Mouse (Mus musculus) liver, embryonic 12.5 days (tissue): ENCODE results near the gene Hpse2. TPM values are rescaled to one million over a fixed set of nuclear protein-coding genes. Genes with fewer than 3 reads are reported as not detected.

ENCODE experiments used
- ATAC-seq: fragments of 200-750 bp; cut with Nextera tagmentation; 2 replicates; pipeline ENCODE4 v1.8.0; 2017; ENCODE audit warnings: moderate number of reproducible peaks, mild to moderate bottlenecking, moderate library complexity
- H3K27ac ChIP-seq: fragments of 300-500 bp; sonication (generic); 2 replicates; pipeline ENCODE4 v1.5.1; 2016; ENCODE audit warnings: mild to moderate bottlenecking
- H3K27me3 ChIP-seq: fragments of 300-500 bp; sonication (generic); replicated peaks from 2 replicates; pipeline ENCODE4 v1.6.1; 2016; ENCODE audit warnings: mild to moderate bottlenecking, moderate library complexity
- H3K36me3 ChIP-seq: fragments of 300-500 bp; sonication (generic); 2 replicates; pipeline ENCODE4 v1.6.1; 2016; ENCODE audit warnings: mild to moderate bottlenecking, moderate library complexity
- H3K4me1 ChIP-seq: fragments of 300-500 bp; sonication (generic); 2 replicates; pipeline ENCODE4 v1.6.1; 2016
- H3K4me2 ChIP-seq: fragments of 300-500 bp; sonication (generic); 2 replicates; pipeline ENCODE4 v1.6.1; 2016; ENCODE audit warnings: mild to moderate bottlenecking, moderate library complexity
- H3K4me3 ChIP-seq: fragments of 300-500 bp; sonication (generic); 2 replicates; pipeline ENCODE4 v1.5.1; 2016; ENCODE audit warnings: mild to moderate bottlenecking, moderate library complexity
- H3K9ac ChIP-seq: fragments of 300-500 bp; sonication (generic); 2 replicates; pipeline ENCODE4 v1.6.1; 2016; ENCODE audit warnings: mild to moderate bottlenecking, moderate library complexity
- H3K9me3 ChIP-seq: fragments of 300-500 bp; sonication (generic); replicated peaks from 2 replicates; pipeline ENCODE4 v1.6.1; 2016; ENCODE audit warnings: mild to moderate bottlenecking, moderate library complexity
- WGBS: fragments of 180-500 bp; shearing (Covaris S2); methylation state at CpG from one replicate; pipeline ENCODE4 v1.1.7; 2016; ENCODE audit not compliant: insufficient replicate concordance; 5-methylcytosine and 5-hydroxymethylcytosine counted together
- polyA plus RNA-seq: library from polyadenylated mRNA; unstranded; fragments of >200 nt; fragmentation: Nextera tagmentation; extraction: Ambion mirVana; gene quantifications from 2 replicates; pipeline ENCODE4 v1.2.1, GENCODE M21; 2016

Hpse2 gene
- 0.07 TPM in 1 of 2 replicates, not detected in the other for polyA plus RNA-seq

DNA sequence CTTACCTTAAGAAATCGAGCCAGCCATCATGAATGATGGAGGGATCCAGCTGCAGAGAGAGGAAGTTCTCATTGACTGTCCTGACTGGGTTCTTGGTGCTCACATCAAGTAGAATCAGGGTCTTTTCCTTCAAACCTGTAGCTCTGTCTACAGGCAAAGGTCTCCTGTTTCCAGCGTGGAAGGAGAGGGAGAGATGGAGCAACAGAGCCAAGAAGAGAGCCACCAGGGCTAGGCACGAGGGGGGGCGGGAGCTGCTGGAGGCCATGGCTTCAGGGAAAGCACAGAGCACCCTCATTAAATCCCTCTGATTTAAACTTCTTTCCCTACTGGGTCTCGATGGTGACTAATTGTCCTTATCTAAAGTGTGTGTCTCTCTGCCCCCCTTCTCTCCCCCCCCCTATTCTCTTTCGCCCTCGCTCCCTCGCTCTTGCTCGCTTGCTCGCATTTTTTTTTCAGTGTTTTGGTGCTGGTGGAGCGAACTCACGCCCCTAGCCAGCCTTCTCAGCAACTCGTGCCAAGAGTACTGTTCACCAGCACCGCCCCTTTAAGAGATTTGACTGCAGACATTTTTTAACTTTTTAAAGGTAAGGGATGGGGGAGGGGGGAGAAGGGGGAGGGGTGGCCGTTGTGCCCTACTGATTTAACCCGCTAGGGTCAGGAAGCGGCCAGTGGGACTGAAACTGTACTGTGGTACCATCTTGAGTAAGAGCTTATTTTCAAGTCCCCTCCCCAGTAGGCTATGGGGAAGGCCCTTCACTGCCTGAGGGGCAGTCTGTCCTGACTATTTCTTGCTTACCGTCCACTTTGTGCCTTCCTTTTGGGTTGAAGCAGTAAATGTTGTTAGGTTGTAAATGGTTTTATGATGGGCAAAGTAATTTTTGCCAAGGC, at the start of gene Hpse2:
TSS of gene Hpse2 (minus strand) at position 339 of the 888 bp plus-strand sequence.
- no peak for ATAC-seq
- Histone ChIP-seq H3K27me3 (peaks cover 67% of the 10 kb centered on the region), H3K27ac (no peak within 1 kb of the TSS), H3K9me3 (no peaks in the 10 kb centered on the region), H3K4me1 (no peaks in the 10 kb centered on the region), H3K36me3 (no peaks in the 10 kb centered on the region), H3K4me2 (peak within 1 kb of the TSS; percentile 18; the same call in 1 of the 2 replicates), H3K9ac (no peak within 1 kb of the TSS), H3K4me3 (no peak within 1 kb of the TSS)
- 6% methylated on average over 18 of the region's 18 CpGs for WGBS

DNA sequence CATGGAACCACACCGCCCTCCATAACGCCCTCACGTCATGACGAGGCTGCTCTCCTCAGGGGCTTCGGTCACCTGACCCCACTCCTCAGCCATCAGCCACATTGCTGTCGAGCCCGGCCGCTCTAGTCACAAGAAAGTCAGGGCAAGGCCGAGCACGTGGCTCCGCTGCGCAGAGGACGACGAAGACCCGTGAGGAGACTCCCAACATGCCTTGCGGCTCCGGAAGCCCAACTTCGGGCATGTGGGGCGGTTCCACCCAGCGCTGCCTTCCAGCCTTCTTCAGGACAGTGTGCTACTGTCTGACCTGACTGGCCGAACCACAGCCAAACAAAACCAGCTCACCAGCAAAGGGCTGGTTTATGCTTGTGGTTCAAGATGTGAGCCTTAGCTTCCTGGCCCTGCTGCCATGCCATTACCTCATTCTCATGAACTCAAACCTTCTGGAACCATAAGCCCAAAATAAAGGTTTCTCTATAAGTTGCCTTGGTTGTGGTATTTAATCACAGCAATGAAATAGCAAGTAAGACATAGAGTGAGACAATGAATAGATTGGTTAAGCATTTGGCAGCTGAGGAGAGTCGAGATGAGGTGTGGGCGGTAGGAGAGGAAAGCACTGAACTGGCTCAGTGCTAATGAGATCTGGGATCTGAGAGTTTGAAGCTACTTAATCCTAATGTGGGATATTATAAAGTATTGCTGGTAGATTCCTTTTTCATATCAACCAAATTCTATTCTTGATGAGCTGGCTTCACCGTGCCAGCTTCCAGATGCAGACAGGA, 39.5 kb upstream of the Hpse2 start:
- Histone ChIP-seq H3K36me3 (no peaks in the 10 kb centered on the region), H3K4me1 (no peaks in the 10 kb centered on the region), H3K9me3 (no peaks in the 10 kb centered on the region), H3K4me2 (no peak overlapping the region), H3K4me3 (no peak overlapping the region), H3K27me3 (peaks cover 28% of the 10 kb centered on the region), H3K27ac (no peak overlapping the region), H3K9ac (no peak overlapping the region)
- WGBS, result 68% methylated on average over 24 of the region's 24 CpGs
- ATAC-seq, result no peak

DNA sequence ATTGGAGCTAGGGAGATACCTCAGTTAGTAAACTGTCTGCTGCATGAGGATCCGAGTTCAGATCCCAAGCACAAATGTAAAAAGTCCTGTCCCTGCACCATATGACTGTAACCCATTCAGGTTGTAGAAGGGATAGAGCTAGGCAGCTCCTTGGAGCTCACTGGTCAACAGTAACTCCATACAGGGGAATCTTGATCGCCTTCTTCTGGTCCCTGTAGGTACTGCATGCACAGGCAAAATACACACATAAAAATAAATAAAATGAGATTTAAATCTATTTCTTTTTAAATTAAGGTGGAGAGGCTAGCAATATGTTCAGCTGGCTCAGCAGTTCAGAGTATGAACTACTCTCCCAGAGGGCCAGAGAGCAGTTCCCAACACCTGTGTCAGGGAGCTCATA, 35.9 kb upstream of the Hpse2 start:
- 64% methylated on average over 2 of the region's 2 CpGs for WGBS
- no peak for ATAC-seq
- H3K27me3 ChIP-seq, result peaks cover 20% of the 10 kb centered on the region; the same call in 1 of the 2 replicates

DNA sequence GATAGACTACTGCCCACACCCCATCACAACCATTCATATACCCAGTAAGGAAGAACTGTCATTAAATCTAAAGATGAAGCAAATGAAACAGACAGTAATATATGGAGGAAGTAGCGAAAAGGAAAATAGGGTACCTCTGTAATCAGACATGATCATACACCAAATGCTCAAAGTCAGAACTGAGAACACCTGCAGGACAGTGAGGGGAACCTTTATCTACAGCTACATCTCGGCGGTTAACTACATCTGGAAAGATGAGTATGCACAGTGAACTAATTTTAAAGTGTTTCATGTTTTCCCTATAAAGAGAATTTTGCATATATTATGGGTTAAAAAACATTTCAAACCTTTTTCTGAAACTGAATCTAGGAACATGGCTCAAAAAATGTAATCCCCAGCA, 32.4 kb upstream of the Hpse2 start:
- 68% methylated on average over 3 of the region's 3 CpGs for WGBS
- H3K27ac ChIP-seq, result no peak overlapping the region
- H3K4me3 ChIP-seq, result no peak overlapping the region
- no peak for ATAC-seq
- no peak overlapping the region for H3K9ac ChIP-seq
- H3K4me1 ChIP-seq, result no peaks in the 10 kb centered on the region
- H3K9me3 ChIP-seq, result no peaks in the 10 kb centered on the region
- H3K36me3 ChIP-seq, result no peaks in the 10 kb centered on the region
- H3K27me3 ChIP-seq, result no peaks in the 10 kb centered on the region
- no peak overlapping the region for H3K4me2 ChIP-seq

More for the DNA sequence above, 35.9 kb upstream of the Hpse2 start:
- H3K27ac ChIP-seq, result no peak overlapping the region
- H3K36me3 ChIP-seq, result no peaks in the 10 kb centered on the region
- H3K4me1 ChIP-seq, result no peaks in the 10 kb centered on the region
- no peak overlapping the region for H3K4me3 ChIP-seq
- no peaks in the 10 kb centered on the region for H3K9me3 ChIP-seq
- no peak overlapping the region for H3K9ac ChIP-seq
- H3K4me2 ChIP-seq, result no peak overlapping the region

DNA sequence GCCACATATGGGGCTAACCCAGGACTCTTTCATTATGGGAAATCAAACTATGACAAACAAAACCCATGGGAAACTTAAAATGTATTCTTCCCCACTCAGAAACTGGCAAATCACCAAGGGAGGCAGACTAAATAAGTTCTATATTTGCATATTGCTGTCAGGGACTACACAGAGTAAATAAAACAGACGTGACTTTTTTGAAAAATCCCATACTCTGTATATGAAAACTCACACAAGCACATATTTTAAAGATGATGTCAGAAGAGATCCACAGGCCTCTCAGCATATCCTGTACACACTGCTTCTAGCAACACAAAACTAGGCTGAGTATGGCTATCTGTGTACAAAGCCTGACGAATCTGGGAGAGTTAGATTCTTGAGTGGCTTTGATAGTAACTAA, 27.4 kb upstream of the Hpse2 start:
- Histone ChIP-seq H3K36me3 (no peaks in the 10 kb centered on the region), H3K27ac (no peak overlapping the region), H3K4me2 (no peak overlapping the region), H3K4me1 (no peaks in the 10 kb centered on the region), H3K9ac (no peak overlapping the region), H3K4me3 (no peak overlapping the region), H3K27me3 (no peaks in the 10 kb centered on the region), H3K9me3 (no peaks in the 10 kb centered on the region)
- WGBS, result 55% methylated on average over 2 of the region's 2 CpGs
- ATAC-seq, result no peak

DNA sequence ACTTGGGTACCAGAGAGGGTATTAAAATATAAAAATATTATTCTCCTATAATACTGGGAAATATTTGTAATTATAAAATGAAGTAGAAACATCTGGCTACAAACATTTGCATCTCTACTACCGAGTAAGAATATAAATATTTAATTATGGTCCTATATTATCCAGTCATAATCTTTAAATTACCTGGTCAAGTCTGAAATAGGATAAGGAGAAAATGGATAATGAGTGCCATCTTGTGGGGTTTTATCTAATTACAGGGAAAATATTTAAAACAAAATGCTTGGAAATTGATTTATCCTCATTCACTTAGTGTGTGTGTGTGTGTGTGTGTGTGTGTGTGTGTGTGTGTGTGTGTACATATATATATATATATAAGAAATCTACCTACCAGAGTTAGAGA, 19.0 kb upstream of the Hpse2 start:
- Histone ChIP-seq H3K4me1 (no peaks in the 10 kb centered on the region), H3K4me2 (no peak overlapping the region), H3K9me3 (no peaks in the 10 kb centered on the region), H3K4me3 (no peak overlapping the region), H3K27ac (no peak overlapping the region), H3K9ac (no peak overlapping the region), H3K27me3 (no peaks in the 10 kb centered on the region; the same call in 1 of the 2 replicates), H3K36me3 (no peaks in the 10 kb centered on the region)
- ATAC-seq, result no peak
- 16% methylated on average over 1 of the region's 1 CpGs for WGBS

DNA sequence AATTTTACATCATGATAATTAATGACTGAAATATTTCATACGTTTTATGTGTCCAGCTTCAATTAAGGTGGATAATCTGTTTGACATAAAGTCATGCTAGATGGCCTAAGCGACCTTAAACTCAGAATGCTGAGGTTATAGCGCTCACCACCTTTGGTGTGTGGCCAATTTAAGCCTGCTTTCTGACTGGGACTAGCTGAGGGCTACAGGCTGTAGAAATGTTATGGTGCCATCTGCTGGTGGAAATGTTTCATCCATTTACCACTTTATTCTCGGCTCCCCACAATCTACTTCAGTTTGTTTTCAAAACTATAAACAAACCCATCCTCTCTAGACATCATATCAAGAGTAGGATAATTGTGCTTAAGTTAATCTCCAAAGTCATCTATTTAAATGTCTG, 8.2 kb upstream of the Hpse2 start:
- Histone ChIP-seq H3K4me3 (no peak overlapping the region), H3K27ac (no peak overlapping the region), H3K9ac (no peak overlapping the region), H3K9me3 (no peaks in the 10 kb centered on the region), H3K4me1 (no peaks in the 10 kb centered on the region), H3K36me3 (no peaks in the 10 kb centered on the region), H3K4me2 (no peak overlapping the region), H3K27me3 (peaks cover 7% of the 10 kb centered on the region; the same call in 1 of the 2 replicates)
- no peak for ATAC-seq
- 6% methylated on average over 4 of the region's 4 CpGs for WGBS

DNA sequence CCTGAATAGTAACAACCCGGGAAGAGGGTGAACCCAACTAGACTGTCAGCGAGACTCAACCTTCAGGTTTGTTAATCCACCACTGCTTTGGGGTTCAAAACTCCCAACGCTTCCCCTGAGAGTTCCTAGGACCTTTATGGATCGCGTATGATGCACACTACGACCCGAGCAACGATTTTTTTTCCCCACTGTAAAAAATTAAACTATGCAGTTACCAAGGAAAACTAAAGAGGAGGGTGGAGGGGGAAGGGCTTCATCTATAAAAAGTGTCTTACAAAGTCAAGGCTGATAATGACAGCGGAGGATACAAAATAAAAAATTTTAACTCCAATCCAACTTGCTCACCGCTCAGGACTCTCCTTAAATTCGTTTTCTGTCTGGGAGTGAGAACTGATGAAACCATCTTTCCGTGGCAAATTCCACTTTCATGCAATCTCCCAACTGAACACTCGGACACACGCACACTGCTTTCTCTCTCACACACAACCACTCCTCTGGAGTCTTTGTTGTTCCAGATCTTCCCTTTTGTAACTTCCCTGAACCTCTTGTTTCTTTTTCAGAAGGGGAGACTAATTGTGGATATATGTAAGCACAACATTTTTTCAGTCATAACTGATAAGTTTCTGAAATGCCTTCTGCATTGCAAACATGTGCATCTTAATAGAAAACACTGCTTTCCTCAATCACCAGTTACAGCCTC, 934 bp downstream of the Hpse2 start:
- Histone ChIP-seq H3K4me1 (no peaks in the 10 kb centered on the region), H3K9me3 (no peaks in the 10 kb centered on the region), H3K36me3 (no peaks in the 10 kb centered on the region), H3K4me2 (no peak overlapping the region), H3K27ac (no peak overlapping the region), H3K27me3 (peaks cover 72% of the 10 kb centered on the region), H3K9ac (no peak overlapping the region), H3K4me3 (no peak overlapping the region)
- no peak for ATAC-seq
- WGBS, result 5% methylated on average over 14 of the region's 14 CpGs

DNA sequence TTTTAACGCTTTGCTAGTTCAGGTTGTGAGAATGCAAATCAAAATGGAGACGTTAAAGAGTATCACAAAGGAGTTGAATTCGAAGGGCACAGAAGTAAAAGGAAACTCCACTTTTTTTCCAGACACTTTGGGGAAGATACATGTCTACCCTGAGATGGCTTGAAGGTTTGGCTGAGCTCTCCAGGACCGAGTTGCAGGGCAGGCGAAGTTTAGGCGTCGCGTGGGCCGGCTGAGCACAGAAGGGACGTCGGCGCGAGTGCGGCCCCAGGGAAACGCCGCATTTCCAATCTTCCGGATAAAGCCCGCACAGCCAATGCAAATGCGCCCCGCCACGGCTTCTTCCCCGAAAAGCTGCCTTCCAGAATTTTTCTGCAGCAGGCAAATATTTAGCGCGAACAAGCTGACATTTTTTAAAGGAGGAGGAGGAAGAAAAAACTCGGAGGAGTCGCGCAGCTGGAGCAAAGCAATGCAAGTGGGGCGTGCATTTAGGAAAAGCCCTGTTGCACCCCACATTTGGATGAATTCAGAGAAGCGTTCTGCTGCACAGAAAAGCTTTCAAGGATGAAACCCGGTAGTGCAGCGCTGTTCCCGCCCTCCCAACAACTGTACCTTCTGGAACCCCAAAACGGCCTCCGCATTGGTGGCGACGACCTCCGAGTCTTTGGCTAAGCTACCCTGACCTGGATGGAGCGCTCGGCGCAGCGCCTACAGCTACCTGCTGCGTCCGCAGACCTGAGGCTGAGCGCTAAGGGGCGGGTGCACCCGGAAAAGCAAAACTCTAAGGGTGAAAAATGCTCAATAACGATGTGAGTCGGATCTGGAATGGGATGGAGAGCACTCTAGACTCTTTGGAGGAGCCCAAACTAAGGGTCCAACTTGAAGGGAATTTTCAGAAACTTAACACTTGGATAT, 1.9 kb downstream of the Hpse2 start:
- Histone ChIP-seq H3K4me1 (no peaks in the 10 kb centered on the region), H3K9me3 (no peaks in the 10 kb centered on the region), H3K36me3 (no peaks in the 10 kb centered on the region), H3K9ac (no peak overlapping the region), H3K4me2 (peak overlapping the region; percentile 31), H3K4me3 (peak overlapping the region; percentile 5; the same call in 1 of the 2 replicates), H3K27me3 (peaks cover 72% of the 10 kb centered on the region), H3K27ac (no peak overlapping the region)
- 1% methylated on average over 48 of the region's 48 CpGs for WGBS
- no peak for ATAC-seq

DNA sequence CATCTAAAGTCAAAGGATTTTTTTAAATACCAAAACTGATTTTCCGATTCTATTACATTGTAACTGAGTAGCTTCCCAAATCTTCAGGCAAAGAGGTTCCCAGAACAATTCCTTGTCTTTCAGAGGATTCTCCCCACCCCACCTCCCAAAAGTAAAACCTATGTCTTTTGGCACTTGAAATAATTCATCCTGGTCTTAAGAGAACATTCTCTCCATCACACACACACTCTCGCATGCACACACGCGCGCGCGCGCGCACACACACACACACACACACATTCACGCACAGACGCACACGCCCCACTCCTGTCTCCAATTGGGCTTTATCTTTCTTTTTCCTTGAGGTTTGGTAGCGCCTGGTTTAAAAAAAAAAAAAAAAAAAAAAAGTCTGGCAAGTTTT, 2.7 kb downstream of the Hpse2 start:
- ATAC-seq, result no peak
- no peak overlapping the region for H3K4me3 ChIP-seq
- H3K9ac ChIP-seq, result no peak overlapping the region
- no peaks in the 10 kb centered on the region for H3K36me3 ChIP-seq
- no peaks in the 10 kb centered on the region for H3K9me3 ChIP-seq
- no peak overlapping the region for H3K27ac ChIP-seq
- H3K4me2 ChIP-seq, result no peak overlapping the region
- WGBS, result 9% methylated on average over 13 of the region's 13 CpGs
- no peaks in the 10 kb centered on the region for H3K4me1 ChIP-seq
- peaks cover 72% of the 10 kb centered on the region for H3K27me3 ChIP-seq

DNA sequence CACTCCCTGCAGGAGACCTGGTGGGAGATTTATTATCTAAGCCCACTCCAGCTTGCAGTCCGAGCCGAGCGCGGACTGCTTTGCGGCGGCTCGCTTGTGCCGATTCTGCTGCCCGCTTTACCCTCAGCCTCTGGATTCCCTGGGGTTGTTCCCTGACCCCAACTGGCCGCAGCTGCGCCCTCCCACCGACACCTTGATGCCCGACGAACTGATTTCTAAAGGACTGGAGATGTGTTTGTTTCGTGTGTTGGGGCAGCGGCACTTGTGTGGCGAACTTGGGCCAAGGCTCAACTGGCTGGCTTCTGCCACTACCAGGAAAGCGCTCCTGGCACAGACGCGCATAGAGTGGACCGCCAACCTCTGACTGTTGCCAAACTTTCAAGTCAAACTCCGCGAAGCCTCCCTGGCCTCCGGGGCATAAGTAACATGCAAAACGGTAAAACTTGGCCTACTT, 3.1 kb downstream of the Hpse2 start:
- Histone ChIP-seq H3K4me2 (peak overlapping the region; percentile 24; the same call in 1 of the 2 replicates), H3K9ac (no peak overlapping the region), H3K4me1 (no peaks in the 10 kb centered on the region), H3K27ac (no peak overlapping the region), H3K9me3 (no peaks in the 10 kb centered on the region), H3K4me3 (no peak overlapping the region), H3K27me3 (peaks cover 72% of the 10 kb centered on the region), H3K36me3 (no peaks in the 10 kb centered on the region)
- WGBS, result 2% methylated on average over 25 of the region's 25 CpGs
- ATAC-seq, result no peak
